Mouse (Mus musculus) gastrocnemius, postnatal 25 days (tissue): ENCODE data around the gene Nhp2. TPM values are rescaled to one million over a fixed set of nuclear protein-coding genes. Genes with fewer than 3 reads are reported as not detected.
"Not testable (repeated sequence)": the region's sequence is repeated elsewhere in the genome, so short reads cannot be mapped to it uniquely, and the experiment has no call there.

ENCODE experiments used
- DNase-seq: peaks from one replicate; pipeline ENCODE4 v3.0.0; 2022
- total RNA-seq, 2 experiments: library from RNA; stranded (reverse); gene quantifications; 1 replicate in 1 of 2; 2 replicates in 1 of 2; pipeline ENCODE4 v1.2.3; 2021

Nhp2 gene
- total RNA-seq, 2 experiments from 2014 or later, result 19.3 to 23.6 TPM

- no peak for DNase-seq
These were observed 38.8 kb downstream of the Nhp2 start for GRCm38 (mm10) chr11:51658291-51658690.

DNA sequence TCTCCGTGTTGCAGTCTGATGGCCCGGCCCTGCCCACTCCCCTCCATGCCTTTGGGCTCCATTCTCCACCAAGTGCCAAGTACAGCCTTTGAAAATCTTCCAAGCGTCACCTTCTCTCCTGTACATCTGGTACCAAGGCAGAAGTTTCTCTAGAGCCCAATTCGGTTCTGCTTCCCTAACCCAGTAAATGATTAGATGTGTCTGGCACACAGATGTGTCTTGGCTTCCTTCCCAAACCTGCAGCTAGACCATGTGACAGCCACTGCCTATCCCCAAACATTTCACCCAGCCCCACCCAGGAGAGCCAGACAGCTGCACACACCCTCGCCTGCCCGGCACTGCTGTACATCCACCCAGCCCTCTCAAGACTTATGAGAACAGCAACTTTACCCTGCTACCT lies 39.2 kb downstream of the Nhp2 start:
- no peak for DNase-seq

DNA sequence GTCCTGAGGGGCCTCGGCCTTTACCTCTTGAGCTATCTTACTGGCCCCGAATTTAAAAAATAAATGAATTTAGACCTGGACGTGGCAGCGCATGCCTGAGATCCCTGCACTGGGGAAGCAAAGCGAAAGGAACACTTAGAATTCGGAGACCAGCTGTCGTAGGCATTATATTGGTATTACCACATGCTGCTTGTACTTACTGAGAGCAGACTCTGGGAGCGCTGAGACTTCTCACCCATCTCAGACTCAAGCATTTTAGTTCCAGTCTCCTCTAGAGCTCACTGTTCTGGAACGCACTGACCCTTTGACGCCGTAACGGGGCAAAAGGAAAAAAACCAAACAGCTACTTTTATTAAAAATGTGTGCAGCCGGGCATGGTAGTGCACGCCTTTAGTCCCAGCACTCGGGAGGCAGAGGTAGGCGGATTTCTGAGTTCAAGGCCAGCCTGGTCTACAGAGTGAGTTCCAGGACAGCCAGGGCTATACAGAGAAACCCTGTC lies 42.4 kb downstream of the Nhp2 start:
- no peak for DNase-seq

DNA sequence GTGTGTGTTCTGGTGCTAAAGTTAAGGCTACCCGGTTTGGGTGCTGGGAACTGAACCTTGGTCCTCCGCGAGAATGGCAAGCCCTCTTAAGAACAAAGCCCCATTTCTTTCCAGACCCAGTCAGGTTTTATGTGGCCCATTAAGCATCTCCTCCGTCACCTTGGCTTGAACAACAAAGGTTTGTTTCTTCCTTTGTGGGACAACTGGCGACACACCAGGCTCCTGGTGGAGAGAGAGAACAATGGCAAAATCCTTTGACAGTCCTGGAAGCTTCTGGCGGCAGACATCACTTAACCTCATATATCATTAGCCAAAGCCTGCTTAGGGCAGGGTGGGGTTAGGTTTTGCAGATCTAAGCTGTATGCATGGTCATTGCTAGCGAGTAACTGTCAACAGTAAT lies 43.1 kb downstream of the Nhp2 start:
- DNase-seq, result no peak

- not testable (repeated sequence) for DNase-seq
These were observed 45.2 kb downstream of the Nhp2 start for GRCm38 (mm10) chr11:51664747-51665146.

DNA sequence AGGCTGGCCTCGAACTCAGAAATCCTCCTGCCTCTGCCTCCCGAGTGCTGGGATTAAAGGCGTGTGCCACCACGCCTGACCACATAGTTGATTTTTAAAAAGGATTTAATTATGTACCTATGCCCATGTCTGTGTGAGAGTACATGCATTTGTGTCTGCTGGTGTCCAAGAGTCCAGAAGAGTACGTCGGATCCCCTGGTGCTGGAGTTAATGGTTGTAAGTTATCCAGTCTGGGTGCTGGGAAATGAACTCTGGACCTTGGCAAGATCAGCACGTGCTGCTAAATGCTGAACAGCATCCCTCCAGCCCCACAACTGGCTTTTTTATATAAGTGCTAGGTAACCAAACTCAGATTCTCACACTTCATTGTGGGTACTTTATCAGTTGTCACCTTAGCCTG lies 51.3 kb downstream of the Nhp2 start:
- DNase-seq, result no peak

DNA sequence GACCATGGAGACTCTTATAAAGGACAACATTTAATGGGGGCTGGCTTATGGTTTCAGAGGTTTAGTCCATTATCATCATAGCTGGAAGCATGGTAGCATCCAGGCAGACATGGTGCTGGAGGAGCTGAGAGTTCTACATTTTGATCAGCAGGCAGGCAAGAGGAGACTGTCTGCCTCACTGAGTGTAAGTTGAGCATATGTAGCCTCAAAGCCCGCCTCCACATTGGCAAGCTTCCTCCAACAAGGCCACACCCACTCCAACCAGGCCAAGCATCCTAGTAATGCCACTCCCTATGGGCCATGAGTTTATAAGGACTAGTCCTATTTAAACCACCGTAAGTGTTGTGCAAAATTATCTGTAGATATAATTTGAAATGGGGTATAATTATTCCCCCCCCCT lies 51.8 kb downstream of the Nhp2 start:
- DNase-seq, result no peak

- DNase-seq, result no peak
These were observed 53.8 kb downstream of the Nhp2 start for GRCm38 (mm10) chr11:51673291-51673690.

Other genes with a start within 250 kb of the Nhp2 start
- gene Phykpl, start 35.0 kb upstream of the Nhp2 start, total RNA-seq, result 10 to 100 TPM; 15.5 to 17.2 TPM
- gene Hnrnpab, start 12.9 kb upstream of the Nhp2 start, total RNA-seq, result 100 to 1,000 TPM; 102 to 105 TPM
- 10 to 100 TPM in 1 of 2 experiments, 1 to 10 TPM in 1; 9.3 to 12.3 TPM for gene Rmnd5b, start 16.2 kb downstream of the Nhp2 start, total RNA-seq
- gene N4bp3, start 31.1 kb downstream of the Nhp2 start, total RNA-seq, result 1 to 10 TPM; 2.9 to 3.8 TPM
- gene D930048N14Rik, start 31.2 kb downstream of the Nhp2 start, total RNA-seq, result under 1 TPM; 0.20 to 0.32 TPM
- 10 to 100 TPM; 30.6 to 31.5 TPM for gene 0610009B22Rik, start 69.1 kb downstream of the Nhp2 start, total RNA-seq
- gene Sec24a, start 143.9 kb downstream of the Nhp2 start, total RNA-seq, result 10 to 100 TPM; 33.2 to 33.3 TPM
- gene Sar1b, start 144.0 kb downstream of the Nhp2 start, total RNA-seq, result 100 to 1,000 TPM; 372 to 421 TPM
- gene Jade2, start 237.9 kb downstream of the Nhp2 start, total RNA-seq, result 1 to 10 TPM; 2.3 to 3.5 TPM